Mouse (Mus musculus): ENCODE measurements around the gene Cdan1. TPM values are rescaled to one million over a fixed set of nuclear protein-coding genes. Genes with fewer than 3 reads are reported as not detected.
A peak's percentile ranks its signal among the peaks of the same experiment; 100 is the strongest.

Cdan1 gene
- 15.8 and 18.1 TPM in 2 replicates for total RNA-seq (2021)
- long read RNA-seq, experiment 1, partial matches to known transcripts: 1 of 12 reads
- long read RNA-seq, experiment 1, other reads (novel, unspliced or antisense): 11 of 12 reads
- long read RNA-seq, experiment 2, partial matches to known transcripts: 0 of 1 reads
- long read RNA-seq, experiment 2, other reads (novel, unspliced or antisense): 1 of 1 reads

- peak; percentile 63 for DNase-seq
Measured at GRCm38 (mm10) chr2:120849449-120850423, at the start of gene Cdan1. Cdan1 (minus strand) TSS chr2:120850128.

- peak; percentile 28 for DNase-seq
Measured at GRCm38 (mm10) chr2:120896361-120896760, 46.4 kb upstream of the Cdan1 start.

GRCm38 (mm10) chr2:120887601-120888000 lies 37.7 kb upstream of the Cdan1 start:
- no peak for DNase-seq

DNA sequence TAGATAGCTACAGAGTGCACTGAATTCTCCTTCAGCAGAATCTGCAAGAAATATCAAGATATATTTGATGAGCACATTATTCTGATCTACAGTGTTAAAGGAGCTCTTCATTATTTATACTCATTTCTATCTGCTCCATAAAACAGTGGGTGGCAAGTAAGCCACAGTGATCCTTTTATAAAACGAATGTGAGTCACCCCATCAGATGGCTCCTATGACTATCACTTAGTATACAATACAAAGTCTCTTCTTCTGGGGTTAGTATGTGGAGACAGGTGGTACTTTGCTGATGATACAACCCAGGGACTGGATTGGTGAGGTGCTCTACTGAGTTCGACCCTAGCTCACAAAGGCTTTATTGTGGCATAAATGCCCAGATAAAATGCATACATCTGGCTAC lies 23.3 kb upstream of the Cdan1 start:
- no peak for DNase-seq

- DNase-seq: peak; percentile 30
Measured at GRCm38 (mm10) chr2:120871447-120872336, 21.8 kb upstream of the Cdan1 start.

- peak; percentile 71 for DNase-seq
Measured at GRCm38 (mm10) chr2:120867336-120867735, 17.4 kb upstream of the Cdan1 start.

GRCm38 (mm10) chr2:120866561-120866960 lies 16.6 kb upstream of the Cdan1 start:
- DNase-seq: peak; percentile 62

GRCm38 (mm10) chr2:120863389-120863788 lies 13.5 kb upstream of the Cdan1 start:
- no peak for DNase-seq

- no peak for DNase-seq
Measured at GRCm38 (mm10) chr2:120860699-120861098, 10.8 kb upstream of the Cdan1 start.

GRCm38 (mm10) chr2:120858131-120858530 lies 8.2 kb upstream of the Cdan1 start:
- no peak for DNase-seq

DNA sequence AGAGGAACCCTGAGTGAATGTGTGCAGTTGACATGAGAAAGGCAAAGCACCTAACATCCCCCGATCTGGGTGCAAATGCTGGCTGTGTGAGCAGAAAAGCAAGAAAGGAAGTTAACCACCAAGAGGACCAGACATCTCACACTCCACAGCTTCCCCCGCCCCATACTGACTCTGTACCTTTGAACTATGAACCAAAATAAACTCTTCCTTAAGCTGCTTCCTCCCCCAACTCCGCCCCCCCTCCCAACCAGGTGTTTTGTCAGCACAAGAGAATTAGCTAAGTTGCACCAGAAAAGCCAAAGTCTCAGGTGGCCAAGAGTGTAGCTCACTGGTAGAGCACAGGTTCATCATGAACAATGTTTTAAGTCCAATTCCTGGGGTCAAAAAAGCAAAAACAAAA lies 3.2 kb upstream of the Cdan1 start:
- DNase-seq: no peak

DNA sequence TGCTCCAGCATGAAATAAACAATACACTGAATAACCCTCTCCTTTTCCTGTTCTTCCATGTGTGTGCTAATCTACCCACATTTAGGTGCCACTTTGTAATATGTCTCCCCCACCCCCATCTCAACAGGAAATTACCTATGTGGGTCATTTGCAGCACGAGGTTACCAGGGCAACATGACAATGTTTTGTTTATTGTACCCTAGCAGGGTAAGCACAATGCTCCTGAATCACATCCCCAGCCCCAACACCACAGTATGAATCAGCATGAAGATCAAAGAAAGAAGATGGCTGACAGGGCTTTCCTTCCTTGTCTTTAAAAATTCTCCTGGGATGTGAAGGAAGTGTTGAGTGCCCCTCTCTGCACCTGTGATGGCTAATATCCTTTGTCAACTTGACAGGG lies 2.7 kb upstream of the Cdan1 start:
- no peak for DNase-seq

DNA sequence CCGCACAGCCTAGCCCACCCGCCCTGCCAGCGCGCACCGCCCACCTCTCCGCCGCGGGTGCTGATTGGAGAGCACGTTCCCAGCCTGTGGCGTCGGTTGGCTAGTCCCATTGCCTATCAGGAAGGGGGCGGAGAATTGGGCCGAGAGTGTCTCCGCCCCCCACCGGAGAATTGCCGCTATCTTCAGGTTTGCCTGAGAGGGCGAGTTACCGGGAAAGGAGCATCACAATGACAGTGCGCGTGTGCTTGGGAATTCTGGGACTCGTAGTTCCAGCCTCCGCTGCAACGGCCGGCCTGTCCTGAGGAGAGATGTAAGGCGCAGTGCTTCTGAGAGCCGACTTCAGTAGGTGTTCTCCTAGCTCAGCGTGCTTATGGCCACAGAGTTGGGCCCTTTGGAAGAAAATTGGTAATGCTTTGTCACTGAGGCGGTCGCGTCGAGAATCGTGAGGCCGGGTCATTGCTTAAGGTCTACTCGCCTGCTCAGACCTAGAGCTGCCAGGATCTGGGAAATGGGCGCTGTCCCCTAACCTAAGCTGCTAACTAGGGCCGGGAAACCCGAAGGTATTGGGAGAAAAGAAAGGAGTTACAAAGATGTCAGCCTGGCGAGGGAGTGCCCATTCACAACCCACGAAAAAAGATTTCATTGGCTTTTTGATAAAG lies 625 bp upstream of the Cdan1 start, which contains the start of gene Ttbk2:
Gene Ttbk2 (minus strand): TSS at position 181 of the 659 bp plus-strand sequence.
- DNase-seq: peak; percentile 99

- no peak for DNase-seq
Measured at GRCm38 (mm10) chr2:120845280-120845679, 4.6 kb downstream of the Cdan1 start.

- no peak for DNase-seq
Measured at GRCm38 (mm10) chr2:120843990-120844389, 5.9 kb downstream of the Cdan1 start.

- no peak for DNase-seq
Measured at GRCm38 (mm10) chr2:120841211-120841610, 8.7 kb downstream of the Cdan1 start.

- no peak for DNase-seq
Measured at GRCm38 (mm10) chr2:120835167-120835566, 14.8 kb downstream of the Cdan1 start.

- no peak for DNase-seq
Measured at GRCm38 (mm10) chr2:120826936-120827638, 22.8 kb downstream of the Cdan1 start.

DNA sequence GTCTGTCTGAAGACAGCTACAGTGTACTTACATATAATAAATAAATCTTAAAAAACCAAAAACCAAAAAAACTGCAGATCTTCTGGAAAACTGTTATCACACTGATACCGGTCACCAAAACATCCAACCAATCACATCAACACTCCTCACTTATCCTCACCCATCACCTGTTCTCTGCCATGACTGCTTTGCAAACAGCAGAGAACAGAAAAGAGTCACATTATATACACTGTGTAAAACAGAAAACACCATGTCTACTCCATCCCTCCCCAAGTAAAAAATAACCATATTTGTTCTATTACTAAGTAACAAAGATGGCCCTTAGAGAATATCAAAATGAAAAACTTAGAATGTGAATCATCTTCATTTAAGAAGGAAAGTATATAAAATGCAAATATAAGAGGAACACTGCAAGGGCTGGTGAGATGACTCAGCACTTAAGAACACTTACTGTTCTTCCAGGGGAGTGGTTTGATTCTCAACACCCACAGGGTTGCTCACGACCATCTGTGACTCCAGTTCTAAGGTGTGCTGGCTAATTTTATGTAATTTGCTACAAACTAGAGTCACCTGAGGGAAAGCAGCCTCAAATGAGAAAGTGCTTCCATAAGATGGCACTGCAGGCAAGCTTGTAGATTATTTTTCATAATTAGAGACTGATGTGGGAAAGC lies 79.5 kb downstream of the Cdan1 start:
- DNase-seq: no peak

DNA sequence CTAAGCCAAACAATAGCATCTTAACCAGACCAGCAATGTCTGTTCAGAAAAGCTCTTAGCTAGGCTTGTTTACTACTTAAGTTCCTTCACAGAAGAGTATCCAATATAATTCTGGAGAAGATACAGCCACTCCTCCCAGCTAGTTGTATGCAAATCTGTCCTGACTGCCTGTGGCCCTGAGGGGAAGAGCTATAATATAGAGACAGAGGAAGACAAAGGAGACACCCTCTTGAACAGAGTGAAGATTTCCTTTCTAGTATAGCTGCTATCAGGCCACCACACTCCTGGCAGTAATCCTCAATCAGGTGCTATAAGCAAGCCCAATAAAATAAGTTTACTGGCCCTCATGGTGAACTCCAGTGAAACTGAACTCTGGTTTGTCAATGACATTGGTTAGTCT lies 88.0 kb downstream of the Cdan1 start:
- no peak for DNase-seq

DNA sequence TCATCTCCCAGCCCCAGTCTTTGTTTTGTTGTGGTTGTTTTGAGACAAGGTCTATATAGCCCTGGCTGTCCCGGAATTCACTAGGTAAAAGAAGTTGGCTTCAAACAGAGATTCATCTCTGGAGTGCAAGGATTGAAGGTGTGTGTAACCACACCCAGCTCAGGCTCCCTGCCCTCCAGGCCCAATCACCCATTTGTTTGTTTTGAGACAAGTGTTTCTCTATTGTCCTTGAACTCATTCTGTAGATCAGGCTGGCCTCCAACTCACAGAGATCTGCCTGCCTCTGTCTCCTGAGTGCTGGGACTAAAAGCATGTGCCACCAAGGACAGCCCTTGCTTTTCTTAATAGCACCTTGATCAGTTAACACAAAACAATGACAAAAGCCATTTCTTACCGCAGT lies 101.9 kb downstream of the Cdan1 start:
- no peak for DNase-seq

Measured in adrenal gland, postnatal 14 days (tissue).